Mouse (Mus musculus) spleen, adult 2 months (tissue): Measurements from ENCODE around the gene Dtnb.

ENCODE experiments used
- CTCF ChIP-seq: fragments of 200-500 bp; IDR thresholded peaks from 2 replicates; pipeline ENCODE4 v1.5.1; 2011; ENCODE audit warnings: mild to moderate bottlenecking, inconsistent platforms; ENCODE audit not compliant: insufficient read depth, insufficient read length, insufficient replicate concordance; ENCODE audit errors: extremely low read depth
- POLR2A ChIP-seq: fragments of 200-500 bp; IDR thresholded peaks from 2 replicates; pipeline ENCODE4 v1.6.1; 2011; ENCODE audit warnings: low read depth, low read length, inconsistent platforms

- TF ChIP-seq CTCF, result no peak
- TF ChIP-seq POLR2A, result no peak
These were observed 11.1 kb upstream of the Dtnb start for GRCm38 (mm10) chr12:3561032-3561431.
